Mouse (Mus musculus) natural killer cell, adult 2 months (primary cell): Measurements from ENCODE around the gene Knstrn.
A peak's percentile ranks its signal among the peaks of the same experiment; 100 is the strongest.

Experiments
- DNase-seq, 2 experiments: peaks; one replicate each; pipeline ENCODE4 v3.0.0; 2022; ENCODE audit warnings: low spot score in 2 of 2

The Knstrn gene

GRCm38 (mm10) chr2:118790551-118791525 is 23.0 kb upstream of the Knstrn start:
- DNase-seq: peak; percentile 10 to 21

DNA sequence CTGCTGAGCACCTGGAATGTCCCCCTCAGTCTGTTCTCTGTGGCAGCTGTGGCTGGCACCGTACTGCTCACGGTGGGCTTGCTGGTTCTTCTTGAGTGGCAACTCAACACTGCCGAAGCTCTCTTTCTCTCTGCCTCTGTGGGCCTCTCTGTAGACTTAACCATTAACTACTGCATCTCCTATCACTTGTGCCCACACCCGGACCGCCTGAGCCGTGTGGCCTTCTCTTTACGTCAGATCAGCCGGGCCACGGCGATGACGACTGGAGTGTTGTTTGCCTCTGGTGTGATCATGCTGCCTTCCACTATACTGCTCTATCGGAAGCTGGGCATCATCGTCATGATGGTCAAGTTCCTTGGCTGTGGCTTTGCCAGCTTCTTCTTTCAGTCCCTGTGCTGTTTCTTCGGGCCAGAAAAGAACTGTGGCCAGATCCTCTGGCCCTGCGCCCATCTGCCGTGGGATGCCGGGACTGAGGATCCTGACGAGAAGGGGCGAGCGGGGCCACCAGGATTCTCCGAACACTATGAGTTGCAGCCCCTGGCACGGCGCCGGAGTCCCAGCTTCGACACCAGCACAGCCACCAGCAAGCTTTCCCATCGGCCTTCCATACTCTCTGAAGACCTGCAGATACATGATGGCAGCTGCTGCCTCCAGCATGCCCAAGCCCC is 22.1 kb upstream of the Knstrn start:
- no peak for DNase-seq

- no peak for DNase-seq
Observed at GRCm38 (mm10) chr2:118792259-118792613, 21.6 kb upstream of the Knstrn start.

- DNase-seq: no peak
Observed at GRCm38 (mm10) chr2:118793636-118794035, 20.2 kb upstream of the Knstrn start.

GRCm38 (mm10) chr2:118802542-118803118 is 11.2 kb upstream of the Knstrn start:
- no peak for DNase-seq

DNA sequence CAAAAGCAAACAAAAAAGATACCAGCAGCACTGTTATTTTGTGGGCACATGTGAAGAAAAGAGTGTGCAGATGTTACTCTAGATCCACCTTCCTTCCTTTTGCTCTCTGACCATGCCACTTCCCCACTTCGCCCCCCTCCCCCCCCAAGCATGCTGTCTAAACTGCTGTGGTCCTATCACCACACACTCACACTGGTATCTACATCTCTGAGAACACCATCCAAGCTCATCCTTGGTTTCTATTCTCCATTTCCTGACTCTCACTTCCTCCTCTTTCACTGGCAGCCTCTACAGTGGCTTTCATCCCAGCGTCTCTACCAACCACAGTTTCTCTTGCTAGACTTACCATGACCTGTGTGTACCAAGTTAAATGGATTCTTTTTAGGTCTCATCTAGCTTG is 9.3 kb upstream of the Knstrn start:
- DNase-seq: peak in 1 of 2 experiments; percentile 43

DNA sequence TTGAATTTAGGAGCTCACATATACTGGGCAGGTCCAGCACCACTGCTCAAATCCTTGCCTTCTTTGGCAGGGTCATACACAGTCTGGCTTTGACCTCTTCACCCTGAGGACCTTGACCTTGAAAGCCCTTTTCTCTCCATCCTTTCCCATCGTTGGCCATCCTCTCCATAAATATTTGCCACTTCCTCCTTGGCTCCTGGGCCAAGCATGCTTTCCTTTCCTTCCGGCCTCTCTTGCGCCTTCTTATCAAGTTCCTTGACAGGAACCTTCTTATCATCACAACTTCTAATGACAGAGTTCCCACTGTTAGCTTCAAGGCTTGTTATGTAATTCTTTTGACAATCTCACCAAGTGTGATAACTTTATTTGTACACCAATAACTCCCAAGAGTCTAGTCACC is 8.7 kb upstream of the Knstrn start:
- no peak for DNase-seq

DNA sequence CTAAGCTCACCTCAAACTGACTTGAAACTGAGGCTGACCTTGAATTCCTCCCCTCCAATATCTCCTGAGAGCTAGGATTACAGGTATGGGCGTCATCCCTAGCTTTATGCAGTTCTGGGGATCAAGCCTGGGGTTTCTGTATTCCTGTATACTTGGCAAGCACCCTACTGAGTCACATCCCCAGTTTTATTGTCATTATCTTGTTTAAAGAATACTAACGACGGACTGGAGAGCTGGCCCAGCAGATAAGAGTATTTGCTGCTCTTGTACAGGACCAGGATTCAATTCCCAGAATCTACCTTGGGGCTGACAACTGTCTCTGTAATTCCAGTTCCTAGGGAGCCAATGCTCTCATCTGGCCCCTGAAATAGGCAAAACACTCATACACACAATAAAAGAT is 8.0 kb upstream of the Knstrn start:
- DNase-seq: no peak

DNA sequence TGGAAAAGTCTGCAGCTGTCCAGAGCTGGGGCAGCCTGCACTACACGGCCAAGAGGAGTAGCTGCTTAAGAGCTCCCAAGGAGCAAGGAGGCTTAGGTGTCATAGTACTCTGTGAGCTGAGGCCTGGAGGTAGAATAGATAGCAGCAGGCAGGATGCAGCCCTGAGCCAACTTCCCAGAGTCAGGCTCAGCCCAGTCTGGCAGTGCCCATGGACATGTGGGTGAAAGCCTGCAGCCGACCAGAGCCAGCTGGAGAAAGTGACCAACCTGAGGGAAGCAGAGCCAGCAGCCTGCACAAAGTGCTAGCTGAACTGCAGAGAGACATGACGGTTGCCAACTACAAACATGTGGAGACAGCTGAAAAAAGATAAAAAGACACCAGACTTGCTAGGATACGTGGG is 6.9 kb upstream of the Knstrn start:
- DNase-seq: no peak

DNA sequence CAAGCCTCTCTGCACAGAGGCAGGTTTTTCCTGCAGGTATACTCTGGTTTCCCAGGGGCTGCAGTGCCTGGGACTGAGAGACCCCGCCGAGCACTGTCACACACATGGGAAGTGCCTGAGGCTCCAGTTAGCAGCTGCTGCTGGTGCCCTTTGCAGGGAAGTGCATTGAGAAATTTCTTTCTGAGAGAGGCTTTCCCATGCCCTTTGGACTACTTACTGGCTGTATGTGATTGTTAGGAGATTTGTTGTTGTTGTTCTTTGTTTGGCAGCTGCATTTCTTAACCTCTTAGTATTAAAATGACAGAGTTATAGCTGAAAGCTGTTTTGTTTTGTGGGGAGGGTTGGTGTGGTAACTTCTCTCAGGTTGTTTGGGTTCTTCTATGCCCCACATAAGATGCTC is 2.9 kb upstream of the Knstrn start:
- DNase-seq: no peak

DNA sequence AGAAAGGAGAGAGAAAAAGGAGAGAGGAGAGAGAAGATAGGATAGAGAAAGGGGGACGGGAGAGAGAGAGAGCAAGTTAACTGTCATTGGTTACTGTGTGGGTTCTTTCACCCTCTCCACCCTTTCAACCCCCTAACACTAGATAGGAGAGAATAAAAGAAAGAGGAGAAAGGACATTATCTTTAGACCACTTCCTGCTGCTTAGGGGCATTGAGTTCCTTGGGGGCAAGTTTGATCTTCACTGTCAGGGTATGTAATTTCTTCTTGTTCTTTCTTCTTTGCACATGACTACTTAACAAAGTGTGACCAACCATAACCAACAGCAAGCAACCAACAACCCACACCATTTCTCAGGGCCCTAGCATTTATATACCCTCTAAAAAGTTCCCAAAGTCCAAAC is 1.1 kb upstream of the Knstrn start:
- DNase-seq: no peak

GRCm38 (mm10) chr2:118822800-118823199 is 9.0 kb downstream of the Knstrn start:
- no peak for DNase-seq

DNA sequence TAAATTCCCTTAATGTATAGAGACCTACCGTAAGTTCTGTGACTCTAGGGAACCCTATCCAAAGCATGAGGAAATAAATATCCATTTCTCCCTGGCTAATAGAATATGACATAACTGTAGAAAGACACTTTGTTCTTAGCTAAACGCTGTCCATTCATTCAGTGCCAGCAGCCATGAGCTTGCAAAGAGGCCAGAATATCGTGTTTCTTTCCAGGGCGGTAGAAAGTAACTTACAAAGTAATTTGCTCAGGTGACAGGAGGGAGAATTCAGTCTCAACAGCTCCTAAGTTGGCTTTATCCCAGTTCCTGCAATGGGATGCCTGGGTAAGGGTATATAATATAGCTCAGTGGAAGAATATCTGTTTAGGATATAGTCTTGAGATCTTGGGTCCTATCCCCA is 10.6 kb downstream of the Knstrn start:
- DNase-seq: no peak

- no peak for DNase-seq
Observed at GRCm38 (mm10) chr2:118829096-118829495, 15.3 kb downstream of the Knstrn start.

GRCm38 (mm10) chr2:118834061-118834460 is 20.3 kb downstream of the Knstrn start:
- no peak for DNase-seq

- DNase-seq: no peak
Observed at GRCm38 (mm10) chr2:118835115-118835514, 21.3 kb downstream of the Knstrn start.

- no peak for DNase-seq
Observed at GRCm38 (mm10) chr2:118838330-118838729, 24.5 kb downstream of the Knstrn start.

GRCm38 (mm10) chr2:118841186-118841585 is 27.4 kb downstream of the Knstrn start:
- DNase-seq: no peak

GRCm38 (mm10) chr2:118841774-118842173 is 28.0 kb downstream of the Knstrn start:
- no peak for DNase-seq

GRCm38 (mm10) chr2:118844427-118844826 is 30.6 kb downstream of the Knstrn start:
- no peak for DNase-seq

DNA sequence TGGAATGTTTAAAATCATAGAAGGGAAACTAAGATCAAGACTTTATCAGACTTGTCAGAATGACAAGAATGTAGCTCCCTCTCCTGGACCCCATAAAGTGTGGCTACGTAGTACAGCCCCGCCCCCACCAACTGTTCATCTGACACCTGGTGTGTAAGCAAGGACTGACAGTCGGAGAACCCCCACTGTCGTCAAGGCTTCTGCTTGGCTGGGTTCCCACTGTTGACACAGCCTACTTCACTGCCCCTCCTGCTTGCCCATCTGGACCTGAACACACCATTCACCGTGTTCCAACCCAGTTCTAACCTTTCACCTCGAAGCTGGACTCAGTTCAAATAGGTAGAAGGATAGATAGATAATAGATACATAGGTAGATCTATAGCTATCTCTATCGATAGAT is 32.4 kb downstream of the Knstrn start:
- no peak for DNase-seq

DNA sequence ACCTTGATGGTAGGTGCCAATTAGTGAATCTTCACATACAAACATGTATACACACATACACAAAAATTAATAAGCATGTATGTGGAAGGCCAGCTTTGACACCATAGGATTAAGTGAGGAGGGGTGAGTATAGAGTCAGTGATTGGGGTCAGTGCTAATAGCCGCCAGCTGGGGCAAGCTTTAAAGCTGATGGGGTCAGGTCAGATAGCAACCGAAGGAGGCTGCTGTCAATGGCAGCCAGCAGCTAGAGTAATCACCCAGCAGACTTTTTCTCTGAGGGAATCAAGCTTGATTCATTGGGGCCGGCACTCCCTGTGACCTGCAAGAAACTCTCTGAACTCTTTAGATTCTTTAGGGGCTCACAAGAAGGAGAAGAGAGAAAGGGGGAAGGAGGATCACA is 38.0 kb downstream of the Knstrn start:
- DNase-seq: no peak
